Mouse (Mus musculus) hindbrain, embryonic 12.5 days (tissue): ENCODE data around the gene Pla2g6. TPM values are rescaled to one million over a fixed set of nuclear protein-coding genes. Genes with fewer than 3 reads are reported as not detected.
A peak's percentile ranks its signal among the peaks of the same experiment; 100 is the strongest.

Experiments used
- ATAC-seq: fragments of 200-750 bp; cut with Nextera tagmentation; 2 replicates; pipeline ENCODE4 v1.8.0; 2017; ENCODE audit warnings: moderate TSS enrichment; ENCODE audit not compliant: low FRiP score
- H3K27ac ChIP-seq: fragments of 300-500 bp; sonication (generic); 2 replicates; pipeline ENCODE4 v1.5.1; 2016; ENCODE audit warnings: mild to moderate bottlenecking
- H3K27me3 ChIP-seq: fragments of 300-500 bp; sonication (generic); 2 replicates; pipeline ENCODE4 v1.6.1; 2016; ENCODE audit warnings: mild to moderate bottlenecking
- H3K36me3 ChIP-seq: fragments of 300-500 bp; sonication (generic); 2 replicates; pipeline ENCODE4 v1.6.1; 2016; ENCODE audit warnings: mild to moderate bottlenecking
- H3K4me1 ChIP-seq: fragments of 300-500 bp; sonication (generic); 2 replicates; pipeline ENCODE4 v1.6.1; 2016
- H3K4me2 ChIP-seq: fragments of 300-500 bp; sonication (generic); replicated peaks from 2 replicates; pipeline ENCODE4 v1.6.1; 2016; ENCODE audit warnings: mild to moderate bottlenecking
- H3K4me3 ChIP-seq: fragments of 300-500 bp; sonication (generic); 2 replicates; pipeline ENCODE4 v1.5.1; 2016; ENCODE audit warnings: mild to moderate bottlenecking
- H3K9ac ChIP-seq: fragments of 300-500 bp; sonication (generic); 2 replicates; pipeline ENCODE4 v1.6.1; 2016; ENCODE audit warnings: mild to moderate bottlenecking, moderate library complexity
- H3K9me3 ChIP-seq: fragments of 300-500 bp; sonication (generic); replicated peaks from 2 replicates; pipeline ENCODE4 v1.6.1; 2016; ENCODE audit warnings: mild to moderate bottlenecking
- WGBS: fragments of 180-500 bp; shearing (Covaris S2); methylation state at CpG from one replicate; pipeline ENCODE4 v1.1.7; 2016; 5-methylcytosine and 5-hydroxymethylcytosine counted together
- polyA plus RNA-seq: library from polyadenylated mRNA; unstranded; fragments of >200 nt; fragmentation: Nextera tagmentation; extraction: Ambion mirVana; gene quantifications from 2 replicates; pipeline ENCODE4 v1.2.1, GENCODE M21; 2016

The Pla2g6 gene
- polyA plus RNA-seq, 1 experiment from 2014 or later: 36.5 TPM

GRCm38 (mm10) chr15:79347845-79348506 lies 19.8 kb upstream of the Pla2g6 start:
- Histone ChIP-seq H3K27ac (peak overlapping the region; percentile 83), H3K4me1 (peaks cover 16% of the 10 kb centered on the region), H3K9ac (peak overlapping the region; percentile 71), H3K9me3 (no peaks in the 10 kb centered on the region), H3K4me2 (peak overlapping the region; percentile 98), H3K36me3 (no peaks in the 10 kb centered on the region), H3K27me3 (peaks cover 24% of the 10 kb centered on the region), H3K4me3 (peak overlapping the region; percentile 73)
- WGBS: under 1% methylated on average over 44 of the region's 46 CpGs
- ATAC-seq: peak; percentile 72

GRCm38 (mm10) chr15:79347165-79347844 lies 19.1 kb upstream of the Pla2g6 start:
- H3K27ac ChIP-seq: peak overlapping the region; percentile 83
- H3K27me3 ChIP-seq: peaks cover 24% of the 10 kb centered on the region
- H3K4me2 ChIP-seq: peak overlapping the region; percentile 98
- peak overlapping the region; percentile 73 for H3K4me3 ChIP-seq
- no peaks in the 10 kb centered on the region for H3K36me3 ChIP-seq
- H3K9me3 ChIP-seq: no peaks in the 10 kb centered on the region
- WGBS: under 1% methylated on average over 59 of the region's 61 CpGs
- peak overlapping the region; percentile 71 for H3K9ac ChIP-seq
- peak; percentile 92 for ATAC-seq
- H3K4me1 ChIP-seq: peaks cover 16% of the 10 kb centered on the region

- H3K4me3 ChIP-seq: peak within 1 kb of the TSS; percentile 73
- WGBS: 45% methylated on average over 8 of the region's 8 CpGs
- H3K4me2 ChIP-seq: peak within 1 kb of the TSS; percentile 98
- peaks cover 9% of the 10 kb centered on the region for H3K4me1 ChIP-seq
- no peaks in the 10 kb centered on the region for H3K9me3 ChIP-seq
- no peaks in the 10 kb centered on the region for H3K36me3 ChIP-seq
- peak within 1 kb of the TSS; percentile 83 for H3K27ac ChIP-seq
- H3K27me3 ChIP-seq: peaks cover 24% of the 10 kb centered on the region
- ATAC-seq: no peak
- H3K9ac ChIP-seq: peak within 1 kb of the TSS; percentile 71
Measured at GRCm38 (mm10) chr15:79346051-79346793, 18.0 kb upstream of the Pla2g6 start, which contains the start of gene Maff. Maff (plus strand) TSS chr15:79346621.

GRCm38 (mm10) chr15:79344627-79345026 lies 16.4 kb upstream of the Pla2g6 start:
- Histone ChIP-seq H3K9ac (no peak overlapping the region), H3K9me3 (no peaks in the 10 kb centered on the region), H3K4me2 (no peak overlapping the region), H3K4me3 (no peak overlapping the region), H3K27me3 (peaks cover 21% of the 10 kb centered on the region), H3K27ac (no peak overlapping the region), H3K36me3 (no peaks in the 10 kb centered on the region), H3K4me1 (peaks cover 8% of the 10 kb centered on the region)
- 65% methylated on average over 4 of the region's 4 CpGs for WGBS
- ATAC-seq: no peak

- H3K9ac ChIP-seq: no peak overlapping the region
- H3K27ac ChIP-seq: no peak overlapping the region
- no peaks in the 10 kb centered on the region for H3K36me3 ChIP-seq
- no peak overlapping the region for H3K4me2 ChIP-seq
- 81% methylated on average over 6 of the region's 6 CpGs for WGBS
- H3K4me1 ChIP-seq: no peaks in the 10 kb centered on the region
- H3K4me3 ChIP-seq: no peak overlapping the region
- H3K27me3 ChIP-seq: peaks cover 8% of the 10 kb centered on the region
- H3K9me3 ChIP-seq: no peaks in the 10 kb centered on the region
- no peak for ATAC-seq
Measured at GRCm38 (mm10) chr15:79342641-79343337, 14.6 kb upstream of the Pla2g6 start.

GRCm38 (mm10) chr15:79338978-79339377 lies 10.8 kb upstream of the Pla2g6 start:
- no peak overlapping the region for H3K9ac ChIP-seq
- H3K4me2 ChIP-seq: no peak overlapping the region
- no peaks in the 10 kb centered on the region for H3K27me3 ChIP-seq
- H3K36me3 ChIP-seq: no peaks in the 10 kb centered on the region
- ATAC-seq: no peak
- H3K4me1 ChIP-seq: peaks cover 10% of the 10 kb centered on the region
- 74% methylated on average over 5 of the region's 5 CpGs for WGBS
- no peaks in the 10 kb centered on the region for H3K9me3 ChIP-seq
- H3K4me3 ChIP-seq: no peak overlapping the region
- H3K27ac ChIP-seq: no peak overlapping the region

GRCm38 (mm10) chr15:79335061-79335655 lies 7.0 kb upstream of the Pla2g6 start:
- Histone ChIP-seq H3K4me3 (no peak overlapping the region), H3K4me1 (peaks cover 10% of the 10 kb centered on the region), H3K36me3 (no peaks in the 10 kb centered on the region), H3K27me3 (no peaks in the 10 kb centered on the region), H3K27ac (peak overlapping the region; percentile 48; the same call in 1 of the 2 replicates), H3K9me3 (no peaks in the 10 kb centered on the region), H3K4me2 (no peak overlapping the region), H3K9ac (no peak overlapping the region)
- peak; percentile 35; the same call in 1 of the 2 replicates for ATAC-seq
- WGBS: 58% methylated on average over 7 of the region's 7 CpGs

GRCm38 (mm10) chr15:79333409-79333808 lies 5.2 kb upstream of the Pla2g6 start:
- Histone ChIP-seq H3K4me2 (no peak overlapping the region), H3K27me3 (no peaks in the 10 kb centered on the region), H3K4me3 (no peak overlapping the region), H3K9ac (no peak overlapping the region), H3K4me1 (peaks cover 10% of the 10 kb centered on the region), H3K36me3 (no peaks in the 10 kb centered on the region), H3K9me3 (no peaks in the 10 kb centered on the region), H3K27ac (no peak overlapping the region)
- WGBS: 75% methylated on average over 4 of the region's 4 CpGs
- no peak for ATAC-seq

GRCm38 (mm10) chr15:79330521-79330920 lies 2.3 kb upstream of the Pla2g6 start:
- WGBS: 66% methylated on average over 4 of the region's 4 CpGs
- H3K9ac ChIP-seq: no peak overlapping the region
- ATAC-seq: no peak

GRCm38 (mm10) chr15:79329979-79330363 lies 1.8 kb upstream of the Pla2g6 start:
- peaks cover 27% of the 10 kb centered on the region for H3K4me1 ChIP-seq
- H3K9me3 ChIP-seq: no peaks in the 10 kb centered on the region
- ATAC-seq: no peak
- H3K4me3 ChIP-seq: no peak overlapping the region
- 87% methylated on average over 6 of the region's 6 CpGs for WGBS
- no peak overlapping the region for H3K27ac ChIP-seq
- H3K36me3 ChIP-seq: no peaks in the 10 kb centered on the region
- no peaks in the 10 kb centered on the region for H3K27me3 ChIP-seq
- H3K4me2 ChIP-seq: no peak overlapping the region
- no peak overlapping the region for H3K9ac ChIP-seq

More at GRCm38 (mm10) chr15:79330521-79330920, 2.3 kb upstream of the Pla2g6 start:
- Histone ChIP-seq H3K27ac (no peak overlapping the region), H3K4me1 (peaks cover 28% of the 10 kb centered on the region), H3K27me3 (no peaks in the 10 kb centered on the region), H3K9me3 (no peaks in the 10 kb centered on the region), H3K4me3 (no peak overlapping the region), H3K4me2 (no peak overlapping the region), H3K36me3 (no peaks in the 10 kb centered on the region)

- no peaks in the 10 kb centered on the region for H3K9me3 ChIP-seq
- no peak overlapping the region for H3K4me2 ChIP-seq
- H3K9ac ChIP-seq: no peak overlapping the region
- H3K4me3 ChIP-seq: no peak overlapping the region
- H3K36me3 ChIP-seq: no peaks in the 10 kb centered on the region
- 96% methylated on average over 6 of the region's 6 CpGs for WGBS
- H3K27me3 ChIP-seq: no peaks in the 10 kb centered on the region
- no peak overlapping the region for H3K27ac ChIP-seq
- no peak for ATAC-seq
- H3K4me1 ChIP-seq: peaks cover 27% of the 10 kb centered on the region
Measured at GRCm38 (mm10) chr15:79329346-79329978, 1.3 kb upstream of the Pla2g6 start.
